Mouse (Mus musculus): ENCODE measurements around the gene Dao.

Dao gene

DNA sequence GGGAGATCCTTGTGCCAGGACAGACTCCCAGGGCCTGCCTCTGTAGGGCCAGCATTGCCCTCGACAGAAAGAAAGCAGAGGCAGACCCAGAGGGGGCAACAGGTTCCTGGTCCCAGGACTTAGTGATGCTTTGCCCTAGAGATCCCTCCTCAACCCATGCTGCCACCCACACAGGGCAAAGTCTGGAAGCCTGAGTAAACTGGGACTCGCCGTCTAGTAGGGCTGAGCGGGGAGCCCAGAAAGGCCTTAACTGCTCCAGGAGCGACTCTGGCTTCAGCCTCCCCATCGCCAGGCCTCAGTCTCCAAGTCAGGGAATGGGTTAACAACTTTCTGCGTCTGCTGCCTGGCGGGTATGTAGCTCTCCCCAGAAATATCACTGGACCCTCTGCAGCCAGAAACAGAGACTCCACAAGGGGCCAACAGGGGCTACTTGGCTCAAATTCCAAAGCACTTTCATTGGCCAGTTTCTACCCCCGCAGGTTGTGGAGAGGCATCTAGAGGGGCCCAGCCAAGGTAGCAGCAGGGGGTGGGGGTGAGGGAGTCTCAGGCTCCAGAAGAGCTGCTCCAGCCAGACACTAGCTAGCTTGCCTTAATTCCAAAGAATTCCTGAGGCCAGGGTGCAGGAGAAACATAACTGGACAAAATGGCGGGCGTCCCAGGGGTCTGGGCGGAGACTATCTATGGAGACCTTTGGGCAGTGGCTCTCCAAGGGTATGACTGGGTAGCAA, 23.9 kb downstream of the Dao start:
- no peak for DNase-seq (ENCODE audit: low spot score in 2 of 2)

DNA sequence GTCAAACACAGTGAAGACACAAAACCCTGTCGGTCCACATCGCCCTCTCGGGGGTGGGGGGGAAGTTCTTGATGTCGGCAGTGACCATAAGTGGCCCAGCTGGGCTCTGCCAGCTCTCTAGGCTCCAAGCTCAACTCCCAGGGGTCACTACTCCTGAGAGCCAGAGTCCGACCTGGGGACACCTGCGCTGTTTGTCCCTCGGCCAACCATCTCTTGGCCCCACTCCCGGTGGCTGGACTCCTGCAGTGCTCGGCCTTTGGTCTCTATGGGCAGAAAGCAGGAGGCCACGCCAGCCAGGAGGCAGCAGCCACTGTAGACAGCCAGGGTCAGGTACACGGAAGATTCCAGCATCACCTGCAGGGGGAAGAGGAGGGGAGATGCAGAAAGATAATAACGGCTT, 24.6 kb downstream of the Dao start:
- DNase-seq (ENCODE audit: low spot score in 2 of 2), result no peak

DNA sequence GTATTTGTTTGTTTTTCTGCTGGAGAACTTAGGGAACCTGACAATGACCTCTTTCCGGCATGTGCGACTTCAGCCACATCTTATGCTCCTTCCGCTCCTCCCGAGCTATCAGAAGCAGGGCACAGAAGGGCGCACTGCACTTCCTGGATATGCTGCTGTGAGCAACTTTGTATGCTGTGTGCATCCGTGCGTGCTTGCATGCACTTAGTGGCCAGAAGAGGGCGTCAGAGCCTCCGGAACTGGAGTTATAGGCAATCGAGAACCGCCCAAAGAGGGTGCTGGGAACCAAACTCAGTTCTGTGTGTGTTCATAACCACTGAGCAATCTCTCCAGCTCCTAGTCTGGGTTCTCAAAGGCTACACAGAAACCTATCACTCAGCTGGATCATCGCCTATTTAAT, 27.1 kb downstream of the Dao start:
- no peak for DNase-seq (ENCODE audit: low spot score in 2 of 2)

DNA sequence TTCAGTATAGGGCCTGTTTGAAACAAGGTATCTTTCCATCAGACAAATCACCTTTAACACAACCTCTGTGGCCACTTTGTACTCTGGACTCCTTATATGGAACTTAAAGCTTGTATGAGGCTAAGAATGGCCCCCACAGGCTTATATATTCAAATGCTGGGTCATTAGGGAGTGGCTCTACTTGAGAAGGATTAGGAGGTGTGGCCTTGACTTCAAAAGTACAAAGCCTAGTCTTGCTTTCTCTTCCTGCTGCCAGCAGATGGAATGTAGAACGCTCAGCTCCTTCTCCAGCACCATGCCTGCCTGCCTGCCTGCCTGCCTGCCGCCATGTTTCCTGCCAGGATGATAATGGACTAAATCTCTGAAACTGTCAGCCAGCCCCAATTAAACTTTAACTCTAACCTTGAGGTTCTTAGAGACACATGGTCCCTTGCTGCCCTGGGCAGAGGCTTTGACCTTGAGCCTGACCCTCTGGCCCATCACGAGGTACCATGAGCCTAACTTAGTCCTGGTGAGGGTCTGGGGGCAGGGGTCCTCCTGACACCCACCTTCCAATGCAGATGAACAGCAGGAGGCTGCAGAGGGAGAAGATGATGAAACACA, 28.8 kb downstream of the Dao start:
- DNase-seq (ENCODE audit: low spot score in 2 of 2), result no peak

DNA sequence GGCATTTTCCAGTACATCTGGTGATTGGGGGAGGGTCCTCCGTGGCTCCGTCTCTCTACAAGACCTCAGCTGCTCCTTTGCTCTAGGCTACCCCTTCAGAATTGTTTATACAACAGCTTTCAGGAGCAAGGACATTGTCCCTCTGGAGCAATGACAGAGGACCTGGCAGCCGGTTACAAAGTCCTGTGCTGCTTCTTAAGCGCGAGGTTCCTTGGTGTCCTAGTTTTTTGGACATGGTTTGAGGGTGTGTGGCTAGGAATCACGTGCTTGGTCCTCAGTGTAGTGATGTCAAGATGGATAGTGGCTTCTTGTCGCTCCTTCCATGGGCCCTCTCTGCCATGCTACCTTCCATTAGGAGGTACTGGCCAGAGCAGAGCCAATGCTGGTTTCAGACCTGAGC, 30.9 kb downstream of the Dao start:
- no peak for DNase-seq (ENCODE audit: low spot score in 2 of 2)

DNA sequence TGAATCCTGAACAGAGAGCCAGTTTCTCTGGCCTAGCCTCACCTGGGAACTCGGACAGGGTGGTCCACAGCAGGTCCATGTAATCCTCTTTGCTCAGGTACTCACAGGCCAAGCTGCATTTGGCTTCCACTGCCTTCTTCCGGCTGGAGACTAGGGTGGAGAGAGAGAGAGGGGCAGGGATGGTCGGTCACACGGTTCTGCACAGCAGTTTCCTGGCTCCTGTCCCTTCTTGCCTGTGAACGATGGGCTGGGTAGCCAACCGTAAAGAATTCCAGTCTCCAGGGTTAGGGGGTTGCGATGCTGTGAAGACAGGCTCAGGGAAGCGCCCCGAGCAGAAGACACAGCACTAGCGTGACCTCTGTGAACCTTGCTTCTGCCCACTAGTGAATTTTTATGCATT, 31.6 kb downstream of the Dao start:
- no peak for DNase-seq (ENCODE audit: low spot score in 2 of 2)

DNA sequence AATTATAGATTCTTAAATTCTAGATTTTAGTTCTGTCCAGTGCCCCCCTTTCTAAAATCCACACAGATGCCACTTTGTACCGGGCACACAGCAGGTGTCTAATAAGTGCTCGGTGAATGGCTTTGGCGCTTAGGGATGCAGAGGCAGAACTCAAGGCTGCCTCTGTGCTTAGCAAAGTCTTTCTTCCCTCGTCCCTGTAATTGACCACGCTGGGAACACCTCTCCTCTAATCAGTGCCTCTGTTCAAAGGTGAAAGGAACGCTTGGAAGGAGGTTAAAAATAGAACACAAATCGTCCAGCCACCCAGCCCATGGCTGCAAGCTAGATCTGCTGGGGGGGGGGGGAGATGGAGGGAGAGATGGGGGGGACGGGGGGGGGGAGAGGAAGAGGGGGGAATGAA, 37.0 kb downstream of the Dao start:
- no peak for DNase-seq (ENCODE audit: low spot score in 2 of 2)

DNA sequence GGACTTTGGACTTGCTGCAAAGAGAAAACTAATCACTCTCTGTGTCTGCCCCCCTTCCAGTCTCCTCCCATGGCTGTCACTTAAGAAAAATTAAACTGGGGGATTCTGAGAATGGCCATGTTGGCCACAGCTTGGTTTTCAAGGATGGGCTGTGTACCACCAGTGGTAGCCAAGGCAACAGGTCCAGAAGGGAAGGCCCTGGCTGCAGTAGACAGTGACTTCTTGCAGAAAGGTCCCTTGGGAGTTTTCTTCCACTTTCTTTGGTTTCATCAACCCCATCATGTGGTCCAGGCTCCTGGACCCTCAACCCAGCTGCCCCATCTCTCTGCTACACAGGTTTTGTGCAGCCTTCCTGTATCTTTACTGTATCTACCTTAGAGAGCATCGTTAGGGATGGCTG, 37.4 kb downstream of the Dao start:
- no peak for DNase-seq (ENCODE audit: low spot score in 2 of 2)

DNA sequence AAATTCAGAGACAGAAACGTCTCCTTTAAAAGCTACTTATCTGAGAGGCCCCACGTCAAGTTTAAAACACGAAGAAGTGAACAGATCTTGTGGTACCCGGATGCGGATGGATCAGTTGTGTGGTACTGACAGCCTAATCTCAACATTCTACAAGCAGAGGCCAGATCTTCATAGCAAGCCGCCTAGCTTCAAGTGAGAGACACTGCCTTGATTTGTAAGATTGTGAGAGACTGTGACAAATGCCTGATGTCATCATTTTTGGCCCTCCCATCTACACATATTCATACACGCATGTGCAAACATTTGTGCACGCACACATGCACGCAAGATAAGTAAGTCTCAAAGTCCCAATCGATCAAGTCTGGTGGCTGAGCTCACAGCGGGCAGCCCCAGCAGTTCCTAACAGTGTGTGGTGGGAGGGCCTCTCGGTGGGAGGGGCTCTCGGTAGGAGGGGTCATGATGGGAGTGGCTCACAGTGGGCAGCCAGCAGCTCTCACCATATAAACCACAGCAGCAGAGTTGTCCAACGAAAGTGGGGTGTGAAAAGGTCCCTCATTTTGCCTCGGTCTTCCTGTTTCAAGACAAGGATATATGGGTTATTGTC, 37.9 kb downstream of the Dao start:
- DNase-seq (ENCODE audit: low spot score in 2 of 2), result no peak

DNA sequence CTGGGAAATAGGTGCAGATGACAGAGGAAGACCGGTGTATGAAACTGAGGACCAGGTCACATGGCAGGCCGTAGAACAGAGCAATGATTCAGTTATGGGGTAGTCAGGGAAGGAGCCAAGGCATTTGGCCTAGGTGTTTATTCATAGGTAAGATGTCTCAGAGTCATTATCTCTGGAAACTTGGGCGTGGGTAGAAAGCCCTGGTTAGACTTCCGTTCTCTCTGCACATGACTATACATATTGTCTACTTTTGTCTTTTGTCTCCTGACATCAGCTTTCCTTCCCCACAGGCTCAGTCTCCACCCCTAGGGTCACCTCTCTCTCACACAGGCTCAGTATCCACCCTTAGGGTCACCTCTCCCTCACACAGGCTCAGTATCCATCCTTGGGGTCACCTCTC, 40.3 kb downstream of the Dao start:
- no peak for DNase-seq (ENCODE audit: low spot score in 2 of 2)

DNA sequence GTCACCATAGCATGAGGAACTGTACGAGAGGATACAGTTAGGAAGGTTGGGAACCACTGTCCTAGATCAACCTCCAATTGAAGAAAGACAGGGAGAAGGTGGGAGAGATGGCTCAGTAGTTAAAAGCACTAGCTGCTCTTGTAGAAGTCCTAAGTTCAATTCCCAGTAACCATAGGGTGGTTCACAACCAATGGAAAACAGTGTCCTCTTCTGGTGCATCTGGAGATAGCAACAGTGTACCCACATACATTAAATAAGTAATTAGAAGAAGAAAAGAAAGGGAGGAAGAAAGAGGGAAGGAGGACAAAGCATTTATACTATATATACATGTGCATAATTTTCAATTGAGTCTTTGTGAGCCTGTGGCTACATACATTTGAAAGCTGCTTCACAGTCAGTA, 41.6 kb downstream of the Dao start:
- DNase-seq (ENCODE audit: low spot score in 2 of 2), result no peak

DNA sequence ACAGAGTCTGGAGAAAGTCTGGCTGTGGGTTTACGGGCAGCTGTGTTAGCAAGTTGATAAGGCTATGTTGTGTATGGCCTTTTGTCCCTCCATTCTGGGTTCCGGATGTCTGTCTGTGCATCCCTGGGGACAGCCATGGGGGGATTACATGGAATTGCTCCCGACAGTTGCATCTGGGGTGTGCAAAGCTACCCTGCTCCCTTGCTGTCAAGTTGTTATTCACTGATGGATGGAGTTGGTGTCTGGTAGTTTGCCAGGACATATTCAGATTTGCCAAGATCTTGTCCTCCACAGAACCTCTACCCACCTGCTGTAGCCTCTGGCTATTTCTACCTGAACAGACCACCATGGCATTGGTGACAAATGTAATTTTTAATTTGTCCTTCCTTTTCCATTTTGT, 42.6 kb downstream of the Dao start:
- DNase-seq (ENCODE audit: low spot score in 2 of 2), result no peak

DNA sequence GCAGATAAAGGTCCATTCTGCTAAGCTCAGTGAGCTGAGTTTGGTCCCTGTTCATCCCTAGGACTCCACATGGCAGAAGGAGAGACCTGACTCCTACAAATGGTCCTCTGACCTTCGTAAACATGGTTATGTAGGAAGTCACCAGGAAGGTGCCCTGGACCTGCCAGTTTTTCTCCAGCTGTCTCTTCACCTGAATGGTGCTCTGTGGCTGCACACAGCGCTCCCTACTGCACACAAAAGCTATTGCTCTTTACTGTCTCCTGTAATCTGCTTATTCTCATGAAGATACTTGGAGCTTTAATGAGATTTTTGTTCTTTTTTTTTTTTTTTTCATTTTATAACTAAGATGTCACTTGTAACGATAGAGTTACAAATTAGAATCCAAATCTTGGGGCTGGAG, 43.1 kb downstream of the Dao start:
- DNase-seq (ENCODE audit: low spot score in 2 of 2), result no peak

DNA sequence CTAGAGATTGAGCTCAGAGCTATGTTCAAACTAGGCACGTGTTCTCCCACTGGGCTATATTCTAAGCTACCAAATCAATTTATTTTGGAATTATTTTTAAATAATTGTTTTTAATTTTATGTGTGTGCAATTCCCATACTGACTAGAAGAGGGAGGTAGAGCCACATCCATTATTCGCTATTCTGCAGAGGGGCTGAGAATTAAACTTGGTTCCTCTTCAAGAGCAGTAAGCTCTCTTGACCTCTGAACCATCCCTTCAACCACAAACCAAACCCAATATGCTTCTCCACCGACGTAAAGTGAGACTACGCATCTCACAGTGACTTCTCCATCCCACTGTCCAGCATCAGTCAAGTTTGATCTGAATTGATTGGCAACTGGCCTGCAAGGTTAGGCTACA, 43.7 kb downstream of the Dao start:
- DNase-seq (ENCODE audit: low spot score in 2 of 2), result no peak

DNA sequence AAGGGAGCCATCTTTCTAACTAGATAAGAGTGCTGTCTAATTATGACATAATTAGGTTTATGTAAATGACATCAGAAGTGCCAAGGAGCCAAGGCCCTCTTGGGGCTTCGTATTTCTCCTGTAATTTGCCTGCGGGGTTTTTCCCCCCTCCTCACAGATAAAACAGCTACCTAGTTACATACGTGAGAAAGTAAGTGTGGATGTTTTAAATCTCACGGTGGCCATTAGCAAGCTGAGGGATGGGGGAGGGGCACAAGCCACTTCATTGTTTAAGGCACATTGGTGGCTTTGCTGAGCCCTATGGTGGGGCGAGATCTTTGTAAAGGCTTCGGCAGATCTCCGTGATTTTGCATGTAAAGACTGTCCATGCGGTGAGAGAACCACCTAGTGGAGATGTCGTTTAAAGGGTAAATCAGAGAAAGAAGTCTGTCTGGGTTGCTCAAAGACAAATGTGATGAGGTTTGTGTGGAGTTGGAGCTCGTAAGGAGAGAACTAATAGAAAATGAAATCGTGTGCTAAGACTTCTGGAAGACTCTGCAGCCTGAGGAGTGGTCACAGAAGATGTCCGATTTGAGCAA, 45.3 kb downstream of the Dao start:
- no peak for DNase-seq (ENCODE audit: low spot score in 2 of 2)

DNA sequence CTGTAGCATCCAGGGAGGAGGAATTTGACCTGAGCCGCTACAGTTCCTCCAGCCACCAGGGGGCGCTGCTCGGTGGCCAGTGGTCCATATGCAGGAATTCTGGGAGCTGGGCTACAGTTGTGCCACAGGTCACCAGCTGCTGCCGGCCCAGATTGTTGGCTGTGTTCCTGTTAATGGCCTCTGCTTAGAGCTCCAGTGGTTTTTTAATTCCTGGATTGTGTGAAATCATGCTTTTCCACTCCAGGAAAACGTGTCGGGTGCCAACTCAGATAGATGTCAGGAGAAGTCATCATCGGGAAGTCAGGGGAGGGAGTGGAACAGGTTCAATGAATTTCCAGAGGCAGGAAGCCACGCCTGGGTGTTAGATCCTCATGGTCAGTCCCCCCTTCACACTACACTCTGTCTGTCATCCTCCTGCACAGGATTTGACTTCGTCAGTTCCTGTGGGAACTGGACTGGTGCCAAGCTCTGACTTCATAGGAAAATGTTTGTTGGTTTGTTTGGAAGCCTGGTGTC, 48.8 kb downstream of the Dao start:
- DNase-seq (ENCODE audit: low spot score in 2 of 2), result peak in 1 of 2 experiments; percentile 24

DNA sequence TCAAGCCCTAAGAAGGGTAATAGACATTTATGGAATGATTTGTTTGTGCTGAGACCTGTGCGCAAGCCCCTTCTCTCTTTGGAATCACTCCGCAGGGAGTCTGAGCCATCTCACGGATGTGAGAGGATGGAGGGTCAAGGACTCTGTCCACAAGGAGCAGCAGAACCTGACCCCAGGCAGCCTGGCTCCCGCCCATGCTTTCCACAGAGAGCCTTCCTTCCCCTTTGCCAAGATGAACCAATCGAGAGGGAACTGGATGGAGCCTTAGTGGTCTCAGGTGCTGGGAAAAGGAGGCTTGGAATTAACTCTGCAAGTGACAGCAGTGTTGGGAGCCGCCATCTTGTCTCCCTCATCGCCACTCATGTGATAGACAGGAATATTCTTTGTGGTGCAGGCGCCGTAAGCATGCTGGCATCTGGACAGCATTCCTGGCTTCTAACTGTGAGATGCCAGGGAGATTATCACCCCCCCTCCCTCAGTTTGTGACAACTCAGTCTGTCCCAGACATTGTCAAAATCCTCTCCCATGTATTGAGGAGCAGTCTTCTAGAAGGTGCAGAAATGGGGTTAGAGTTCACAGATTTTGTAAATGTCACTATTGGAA, 53.7 kb downstream of the Dao start:
- DNase-seq (ENCODE audit: low spot score in 2 of 2), result no peak

DNA sequence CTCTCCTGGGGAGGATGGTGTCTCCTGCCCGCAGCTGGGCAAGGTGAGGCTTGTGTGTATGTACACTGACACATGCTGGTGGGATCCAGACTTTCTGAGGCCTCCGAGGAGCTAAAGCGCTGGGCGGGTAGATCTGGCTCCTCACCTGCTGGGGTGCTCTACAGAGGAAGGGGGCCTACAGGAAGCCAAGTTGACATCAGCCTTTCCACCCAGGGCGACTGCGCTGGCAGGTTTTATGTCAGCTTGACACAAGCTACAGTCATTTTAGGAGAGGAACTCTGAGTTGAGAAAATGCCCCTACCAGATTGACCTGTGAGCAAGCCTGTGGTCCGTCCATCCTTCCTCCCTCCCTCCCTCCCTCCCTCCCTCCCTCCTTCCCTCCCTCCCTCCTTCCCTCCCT, 58.2 kb downstream of the Dao start:
- no peak for DNase-seq (ENCODE audit: low spot score in 2 of 2)

DNA sequence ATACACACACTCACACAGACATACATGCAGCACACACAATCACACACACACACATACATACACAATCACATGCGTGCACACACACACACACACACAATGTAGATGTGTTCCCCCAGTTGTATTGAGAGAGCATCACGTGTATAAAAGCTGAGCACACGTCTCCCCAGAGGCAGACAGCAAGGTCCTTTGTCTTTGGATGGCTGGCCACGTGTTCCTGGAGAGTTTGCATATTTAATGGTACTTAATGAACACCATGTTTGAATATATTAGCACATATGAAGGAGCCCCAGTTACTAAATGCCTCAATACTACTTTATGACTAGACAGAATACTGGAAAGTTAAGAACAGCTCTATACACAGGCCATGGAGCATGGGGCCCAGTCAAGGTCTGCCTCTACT, 60.5 kb downstream of the Dao start:
- no peak for DNase-seq (ENCODE audit: low spot score in 2 of 2)

DNA sequence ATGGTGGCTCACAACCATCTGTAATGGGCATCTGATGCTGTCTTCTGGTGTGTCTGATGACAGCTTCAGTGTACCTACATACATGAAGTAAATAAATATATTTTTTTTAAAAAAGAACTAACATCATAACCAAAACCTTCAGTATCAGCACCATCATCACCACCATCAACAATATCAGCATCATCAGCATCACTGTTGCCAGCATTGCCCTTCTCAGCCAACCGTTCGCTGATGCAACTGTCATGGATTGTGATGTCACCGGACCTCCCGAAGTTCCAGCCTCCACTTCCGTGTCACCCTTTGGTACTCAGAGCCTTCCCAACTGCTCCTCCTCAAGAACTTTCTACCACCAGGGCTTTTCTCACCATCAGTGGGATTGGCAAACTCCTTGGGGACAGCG, 61.7 kb downstream of the Dao start, which contains the start of gene Usp30:
Gene Usp30, plus strand, starts transcription at position 301 of the 400 bp plus-strand sequence.
- DNase-seq (ENCODE audit: low spot score in 2 of 2), result no peak

DNA sequence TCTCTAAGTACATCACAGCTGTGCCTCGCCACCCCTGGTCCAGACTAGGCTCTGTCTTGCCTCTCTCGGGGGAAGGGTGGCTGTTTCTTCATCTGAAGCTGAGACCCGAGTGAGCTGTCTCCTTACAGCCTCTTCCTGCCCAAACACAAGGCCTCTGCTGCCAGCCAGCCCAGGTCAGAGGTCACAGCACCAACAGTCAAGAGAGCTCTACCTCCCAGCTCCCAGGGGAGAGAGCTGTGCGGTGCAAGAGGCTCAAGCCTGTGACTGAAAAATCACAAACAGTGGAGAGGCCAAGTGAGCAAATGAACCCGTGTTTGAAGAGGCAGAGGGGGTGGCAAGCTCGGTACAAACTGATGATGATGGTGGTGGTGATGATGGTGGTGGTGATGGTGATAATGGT, 63.1 kb downstream of the Dao start:
- no peak for DNase-seq (ENCODE audit: low spot score in 2 of 2)

DNA sequence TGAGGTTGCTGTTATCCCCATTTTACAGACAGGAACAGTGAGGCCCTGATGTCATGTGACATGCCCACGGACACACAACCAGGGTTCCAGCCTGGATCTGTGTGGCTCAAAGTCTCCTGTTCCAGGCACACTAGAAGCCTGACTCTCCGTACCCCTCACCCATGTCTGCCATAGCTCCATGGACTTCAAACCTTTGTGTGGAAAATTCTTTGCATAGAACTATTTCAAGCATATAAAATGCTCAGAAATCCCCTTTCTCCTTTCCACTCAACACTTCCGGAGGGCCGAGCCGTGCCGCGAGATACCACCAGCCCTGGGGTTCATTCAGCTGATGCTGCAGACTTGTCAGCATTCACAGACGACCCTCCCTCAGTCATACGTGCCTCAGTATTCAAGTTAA, 64.0 kb downstream of the Dao start:
- DNase-seq (ENCODE audit: low spot score in 2 of 2), result no peak
